In the genomic region with DNA sequence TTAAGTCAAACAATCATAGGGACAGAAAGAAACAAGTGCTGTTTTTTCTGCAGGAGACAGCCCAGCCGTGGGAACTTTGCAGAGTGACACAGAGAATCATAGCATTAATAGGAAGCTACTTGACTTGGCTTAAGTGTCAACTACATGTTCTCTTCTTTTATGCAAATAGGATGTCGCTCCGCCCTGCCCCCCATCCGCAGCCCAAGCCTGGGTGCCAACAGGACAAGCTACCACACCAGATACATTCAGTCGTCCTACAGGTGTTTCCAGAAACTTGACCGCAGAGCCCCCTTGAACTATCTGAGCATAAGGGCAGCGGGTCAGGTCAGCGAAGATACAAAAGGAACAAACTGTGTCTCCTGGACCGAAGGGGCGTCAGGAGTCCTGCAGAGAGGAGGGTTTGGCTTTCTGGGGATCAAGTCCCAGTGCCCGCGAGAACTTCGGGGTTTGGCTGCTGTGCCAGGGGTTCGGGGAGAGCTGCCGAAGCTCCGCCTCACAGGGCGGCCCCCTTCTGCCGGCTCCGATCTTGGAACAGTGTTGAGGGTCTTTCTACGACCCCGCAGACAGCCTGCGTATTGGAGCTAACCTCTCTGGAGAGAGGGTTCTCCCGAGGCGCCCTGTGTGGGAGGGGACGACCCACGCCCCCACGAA, we compare ENCODE assay signal across 8 mouse cellular contexts. TPM values are rescaled to one million over a fixed set of nuclear protein-coding genes. Genes with fewer than 3 reads are reported as not detected.
A peak's percentile ranks its signal among the peaks of the same experiment; 100 is the strongest.
DNase-seq lines count a peak whose midpoint lies in the region; ATAC-seq and TF ChIP-seq lines count a peak whose summit lies in the region.

No protein-coding gene starts in this region.

- TF ChIP-seq EP300 in stomach, postnatal 0 days (optimal IDR thresholded peaks at IDR 0.05): no peak

- peak; percentile 58 to 71 for DNase-seq in right cerebral cortex, postnatal 10 days (ENCODE audit: low spot score in 2 of 2)
- no peak for DNase-seq in right cerebral cortex, adult 18-20 months
- DNase-seq in cerebellum, adult 8-10 months: peak; percentile 38
- peak; percentile 80 for DNase-seq in gastrocnemius, adult 2 months
- peak; percentile 89 for DNase-seq in induced T-regulatory cell, adult 2 months (ENCODE audit: low read depth)
- peak; percentile 72 for DNase-seq in limb, embryonic 14.5 days (ENCODE audit: low spot score)
- DNase-seq in midbrain, embryonic 14.5 days: no peak
- DNase-seq in stomach, postnatal 0 days (ENCODE audit: low spot score): peak; percentile 77

- H3K4me1 ChIP-seq in limb, embryonic 14.5 days (ENCODE audit: control insufficient read depth, insufficient read depth, low read length): peaks cover 5% of the 10 kb centered on the region; the same call in 1 of the 2 replicates
- H3K4me1 ChIP-seq in midbrain, embryonic 14.5 days (ENCODE audit: control insufficient read depth, insufficient read depth, low read length): peaks cover 5% of the 10 kb centered on the region; the same call in 1 of the 2 replicates
- H3K4me1 ChIP-seq in stomach, postnatal 0 days (replicated peaks; ENCODE audit: control insufficient read depth, insufficient read depth): no peaks in the 10 kb centered on the region; the same call in 1 of the 2 replicates

- peak overlapping the region; percentile 98 for H3K4me3 ChIP-seq in gastrocnemius, adult 2 months
- peak overlapping the region; percentile 72 for H3K4me3 ChIP-seq in limb, embryonic 14.5 days (replicated peaks; ENCODE audit: low read length)
- H3K4me3 ChIP-seq in midbrain, embryonic 14.5 days (replicated peaks; ENCODE audit: low read depth, low read length): peak overlapping the region; percentile 67
- peak overlapping the region; percentile 84 for H3K4me3 ChIP-seq in stomach, postnatal 0 days (ENCODE audit: low read depth, low read length)

- no peaks in the 10 kb centered on the region for H3K27me3 ChIP-seq in limb, embryonic 14.5 days (ENCODE audit: control insufficient read depth, insufficient read depth, low read length)
- no peaks in the 10 kb centered on the region for H3K27me3 ChIP-seq in midbrain, embryonic 14.5 days (ENCODE audit: control insufficient read depth, insufficient read depth, low read length)
- H3K27me3 ChIP-seq in stomach, postnatal 0 days (ENCODE audit: control insufficient read depth, insufficient read depth, low read length): no peaks in the 10 kb centered on the region

- peak overlapping the region; percentile 95 for H3K27ac ChIP-seq in gastrocnemius, adult 2 months
- H3K27ac ChIP-seq in limb, embryonic 14.5 days (replicated peaks; ENCODE audit: low read depth, low read length): peak overlapping the region; percentile 94
- peak overlapping the region; percentile 77 for H3K27ac ChIP-seq in midbrain, embryonic 14.5 days (replicated peaks; ENCODE audit: low read depth, low read length)
- H3K27ac ChIP-seq in stomach, postnatal 0 days (replicated peaks): peak overlapping the region; percentile 99

- TF ChIP-seq CTCF in gastrocnemius, adult 2 months (IDR thresholded peaks at IDR 0.05): no peak
- no peak for TF ChIP-seq CTCF in stomach, postnatal 0 days (IDR thresholded peaks at IDR 0.05; ENCODE audit: low read depth)

- no peaks in the 10 kb centered on the region for H3K36me3 ChIP-seq in limb, embryonic 14.5 days (ENCODE audit: control insufficient read depth, insufficient read depth, low read length)
- no peaks in the 10 kb centered on the region for H3K36me3 ChIP-seq in midbrain, embryonic 14.5 days (ENCODE audit: control insufficient read depth, insufficient read depth, low read length)
- H3K36me3 ChIP-seq in stomach, postnatal 0 days (ENCODE audit: control insufficient read depth, insufficient read depth, low read length): no peaks in the 10 kb centered on the region

- peak overlapping the region; percentile 59 for H3K4me2 ChIP-seq in limb, embryonic 14.5 days (replicated peaks; ENCODE audit: low read depth, low read length, severe bottlenecking)
- H3K4me2 ChIP-seq in midbrain, embryonic 14.5 days (ENCODE audit: low read length): peak overlapping the region; percentile 88
- peak overlapping the region; percentile 75 for H3K4me2 ChIP-seq in stomach, postnatal 0 days (replicated peaks; ENCODE audit: low read depth)

- intact Hi-C loops in gastrocnemius, adult 2 months (cut with DNase I): no loop called here

- H3K9me3 ChIP-seq in limb, embryonic 14.5 days (ENCODE audit: control insufficient read depth, low read length): no peaks in the 10 kb centered on the region
- H3K9me3 ChIP-seq in midbrain, embryonic 14.5 days (ENCODE audit: control insufficient read depth, low read length): no peaks in the 10 kb centered on the region
- H3K9me3 ChIP-seq in stomach, postnatal 0 days (ENCODE audit: control insufficient read depth, low read length): no peaks in the 10 kb centered on the region

- WGBS in limb, embryonic 14.5 days: under 1% methylated on average over 27 of the region's 27 CpGs
- under 1% methylated on average over 27 of the region's 27 CpGs for WGBS in midbrain, embryonic 14.5 days
- WGBS in stomach, postnatal 0 days: under 1% methylated on average over 27 of the region's 27 CpGs

- H3K9ac ChIP-seq in limb, embryonic 14.5 days (ENCODE audit: low read depth, low read length, severe bottlenecking): peak overlapping the region; percentile 84
- H3K9ac ChIP-seq in midbrain, embryonic 14.5 days (replicated peaks; ENCODE audit: low read length): peak overlapping the region; percentile 62
- peak overlapping the region; percentile 95 for H3K9ac ChIP-seq in stomach, postnatal 0 days (ENCODE audit: low read length)

- TF ChIP-seq POLR2A in limb, embryonic 14.5 days (IDR thresholded peaks at IDR 0.05; ENCODE audit: borderline replicate concordance, extremely low read depth, insufficient read depth, insufficient read length): no peak

- ATAC-seq in limb, embryonic 14.5 days (ENCODE audit: low FRiP score, low read depth): peak; percentile 74
- ATAC-seq in midbrain, embryonic 14.5 days (ENCODE audit: low FRiP score, low TSS enrichment): peak; percentile 83
- peak; percentile 69 for ATAC-seq in stomach, postnatal 0 days (ENCODE audit: low FRiP score, low TSS enrichment)

RNA-seq across cellular contexts. Expression of gene Fyco1, which starts 0.5 kb away (rescaled TPM):
- total RNA-seq in gastrocnemius, adult 2 months (2021): 100 to 1,000 TPM; 160 to 205 TPM
- 10.7 TPM in 2 replicates for polyA plus RNA-seq in limb, embryonic 14.5 days (2012; rRNA removed)
- polyA plus RNA-seq in limb, embryonic 14.5 days (2014; fragmentation: Nextera tagmentation; extraction: Ambion mirVana): 12.6 and 14.1 TPM in 2 replicates
- 9.7 and 10.2 TPM in 2 replicates for polyA plus RNA-seq in midbrain, embryonic 14.5 days (2014; fragmentation: Nextera tagmentation; extraction: Ambion mirVana)
- 6.8 and 6.9 TPM in 2 replicates for polyA plus RNA-seq in stomach, postnatal 0 days (2015; fragmentation: Nextera tagmentation; extraction: Ambion mirVana)

RNA-seq across cellular contexts. Expression of gene Xcr1, which starts 10.6 kb away (rescaled TPM):
- not detected for total RNA-seq in gastrocnemius, adult 2 months (2021)
- 0.01 TPM in 1 of 2 replicates, not detected in the other for polyA plus RNA-seq in limb, embryonic 14.5 days (2012; rRNA removed)
- not detected in 2 replicates for polyA plus RNA-seq in limb, embryonic 14.5 days (2014; fragmentation: Nextera tagmentation; extraction: Ambion mirVana)
- 0.04 TPM in 1 of 2 replicates, not detected in the other for polyA plus RNA-seq in midbrain, embryonic 14.5 days (2014; fragmentation: Nextera tagmentation; extraction: Ambion mirVana)
- polyA plus RNA-seq in stomach, postnatal 0 days (2015; fragmentation: Nextera tagmentation; extraction: Ambion mirVana): 0.02 and 0.04 TPM in 2 replicates

RNA-seq across cellular contexts. Expression of gene Cxcr6, which starts 44.9 kb away (rescaled TPM):
- total RNA-seq in gastrocnemius, adult 2 months (2021): under 1 TPM in 1 of 2 experiments, not detected in 1; 0.15 TPM
- 0.09 and 0.10 TPM in 2 replicates for polyA plus RNA-seq in limb, embryonic 14.5 days (2012; rRNA removed)
- 0.44 and 0.70 TPM in 2 replicates for polyA plus RNA-seq in limb, embryonic 14.5 days (2014; fragmentation: Nextera tagmentation; extraction: Ambion mirVana)
- 0.11 TPM in 2 replicates for polyA plus RNA-seq in midbrain, embryonic 14.5 days (2014; fragmentation: Nextera tagmentation; extraction: Ambion mirVana)
- polyA plus RNA-seq in stomach, postnatal 0 days (2015; fragmentation: Nextera tagmentation; extraction: Ambion mirVana): 0.41 and 0.44 TPM in 2 replicates

Comparison
In these comparisons a context has a peak if more than half of its experiments do, and no peak if none do; other contexts are left out.
1. DNase-seq: peak in right cerebral cortex, postnatal 10 days (2 of 2), cerebellum, adult 8-10 months (single experiment), gastrocnemius, adult 2 months (single experiment), induced T-regulatory cell, adult 2 months (single experiment), limb, embryonic 14.5 days (single experiment) and stomach, postnatal 0 days (single experiment); none in right cerebral cortex, adult 18-20 months (single experiment) and midbrain, embryonic 14.5 days (single experiment).
2. Peak in every context shown above with its lines, with median percentiles within 50 percentile points of each other: H3K27ac ChIP-seq, H3K4me3 ChIP-seq, ATAC-seq, H3K4me2 ChIP-seq and H3K9ac ChIP-seq.